In the genomic region with DNA sequence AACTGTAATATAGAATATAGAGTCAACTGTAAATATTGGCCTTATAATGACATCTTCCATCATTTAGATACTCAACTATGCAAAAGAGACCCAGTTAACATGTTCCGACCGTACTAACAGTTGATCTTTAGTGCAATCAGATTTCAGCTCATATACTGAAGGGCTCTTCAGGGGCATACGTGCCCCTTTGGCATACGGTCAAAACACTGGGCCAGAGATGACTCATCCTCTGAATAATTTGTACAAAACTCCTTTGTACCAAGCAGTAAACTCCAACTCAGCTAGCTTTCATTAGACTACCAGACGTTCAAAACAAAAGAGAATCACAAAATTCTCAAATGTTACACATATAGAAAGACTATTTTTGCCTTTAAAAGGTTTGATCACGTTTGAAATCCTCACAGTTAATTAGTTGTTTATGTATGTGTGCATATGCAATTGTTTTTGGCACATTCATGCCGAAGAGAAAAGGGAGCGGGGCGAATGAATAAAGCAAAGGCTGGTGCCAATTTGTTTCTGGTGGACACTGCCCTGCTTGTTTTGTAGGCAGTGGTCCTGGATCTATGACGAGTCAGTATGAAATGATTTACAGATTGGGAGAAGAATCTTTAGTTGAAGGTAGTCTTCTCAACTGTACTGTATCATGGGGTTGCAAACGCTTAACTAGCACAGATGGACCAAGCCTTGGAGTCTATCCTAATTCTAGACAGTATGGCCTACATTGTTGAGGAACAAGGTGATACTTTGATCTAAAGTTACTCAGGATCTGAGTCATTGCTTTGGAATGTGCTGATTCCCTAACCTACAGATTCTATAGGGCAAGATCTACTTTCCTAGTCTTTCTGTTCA, we compare ENCODE assay signal across 19 mouse cellular contexts. TPM values are rescaled to one million over a fixed set of nuclear protein-coding genes. Genes with fewer than 3 reads are reported as not detected.
DNase-seq lines count a peak whose midpoint lies in the region; ATAC-seq and TF ChIP-seq lines count a peak whose summit lies in the region.
"Had no signal": no experiment of that assay in that cellular context is flagged by ENCODE, and none has a peak within 500 bp of the region (broad histone marks: within the 10 kb centered on the region; RNA-seq: fewer than 3 reads in every experiment).

No protein-coding gene starts in this region.

- no peak overlapping the region for H3K9ac ChIP-seq in forebrain, embryonic 13.5 days
- no peak overlapping the region for H3K9ac ChIP-seq in forebrain, embryonic 11.5 days (ENCODE audit: low read length)
- H3K9ac ChIP-seq: intestine, embryonic 15.5 days; limb, embryonic 15.5 days; liver, postnatal 0 days; neural tube, embryonic 12.5 days had no signal

- no peak for TF ChIP-seq POLR2A in cortical plate, adult 2 months (IDR thresholded peaks at IDR 0.05; ENCODE audit: extremely low read depth, insufficient read depth, low read length)

- no peak overlapping the region for H3K4me3 ChIP-seq in forebrain, embryonic 13.5 days
- H3K4me3 ChIP-seq in forebrain, embryonic 11.5 days (ENCODE audit: low read depth, low read length) = no peak overlapping the region
- no peak overlapping the region for H3K4me3 ChIP-seq in cortical plate, adult 2 months (ENCODE audit: insufficient read depth, low read length)
- H3K4me3 ChIP-seq: embryonic facial prominence, embryonic 10.5 days; hindbrain, embryonic 10.5 days; intestine, embryonic 15.5 days; limb, embryonic 15.5 days; neural tube, embryonic 12.5 days had no signal

- peaks cover 14% of the 10 kb centered on the region; the same call in 1 of the 2 replicates for H3K4me1 ChIP-seq in forebrain, embryonic 13.5 days
- no peaks in the 10 kb centered on the region for H3K4me1 ChIP-seq in forebrain, embryonic 11.5 days (replicated peaks; ENCODE audit: control insufficient read depth, insufficient read depth, low read length)
- peaks cover 1% of the 10 kb centered on the region; the same call in 1 of the 2 replicates for H3K4me1 ChIP-seq in cortical plate, adult 2 months (ENCODE audit: control insufficient read depth, insufficient read depth, low read length)
- H3K4me1 ChIP-seq: embryonic facial prominence, embryonic 10.5 days; intestine, embryonic 15.5 days; limb, embryonic 15.5 days; neural tube, embryonic 12.5 days had no signal

- no peaks in the 10 kb centered on the region for H3K9me3 ChIP-seq in forebrain, embryonic 13.5 days (replicated peaks)
- H3K9me3 ChIP-seq in forebrain, embryonic 11.5 days (ENCODE audit: control insufficient read depth, low read length) = no peaks in the 10 kb centered on the region
- H3K9me3 ChIP-seq: embryonic facial prominence, embryonic 10.5 days; G1E; hindbrain, embryonic 10.5 days; intestine, embryonic 15.5 days; limb, embryonic 15.5 days; neural tube, embryonic 12.5 days had no signal

- no peak overlapping the region for H3K27ac ChIP-seq in forebrain, embryonic 13.5 days
- no peak overlapping the region for H3K27ac ChIP-seq in forebrain, embryonic 11.5 days (ENCODE audit: low read depth, low read length)
- peak overlapping the region; percentile 83 for H3K27ac ChIP-seq in cortical plate, adult 2 months (ENCODE audit: insufficient read depth, low read length)
- H3K27ac ChIP-seq: embryonic facial prominence, embryonic 10.5 days; hindbrain, embryonic 10.5 days; intestine, embryonic 15.5 days; limb, embryonic 15.5 days; neural tube, embryonic 12.5 days had no signal

- WGBS in forebrain, embryonic 13.5 days = 60% methylated on average over 11 of the region's 11 CpGs
- WGBS in forebrain, embryonic 11.5 days = 84% methylated on average over 11 of the region's 11 CpGs

- no peak overlapping the region for H3K4me2 ChIP-seq in forebrain, embryonic 13.5 days
- no peak overlapping the region for H3K4me2 ChIP-seq in forebrain, embryonic 11.5 days (ENCODE audit: low read depth, low read length, severe bottlenecking)
- H3K4me2 ChIP-seq: intestine, embryonic 15.5 days; limb, embryonic 15.5 days; neural tube, embryonic 12.5 days had no signal

- no peak for TF ChIP-seq CTCF in cortical plate, adult 2 months (IDR thresholded peaks at IDR 0.05; ENCODE audit: extremely low read depth, insufficient read depth, low read length)

- DNase-seq in adrenal gland, adult (ENCODE audit: inconsistent age in 2 of 2, low spot score in 1 of 2) = peak; percentile 13 to 51
- DNase-seq in adrenal gland, adult 18-20 months (ENCODE audit: low spot score in 2 of 2) = no peak
- no peak for DNase-seq in forebrain, embryonic 11.5 days (ENCODE audit: low spot score)
- peak; percentile 29 for DNase-seq in layer of hippocampus, adult 9-11 months
- DNase-seq in layer of hippocampus, adult 8-10 months (ENCODE audit: low spot score in 2 of 2) = no peak
- no peak for DNase-seq in embryo, embryonic 9.5 days (ENCODE audit: extremely low spot score)
- DNase-seq: gastrocnemius, postnatal 25 days; liver, postnatal 0 days; right cerebral cortex, postnatal 25 days had no signal

- no peaks in the 10 kb centered on the region for H3K36me3 ChIP-seq in forebrain, embryonic 13.5 days (ENCODE audit: poor library complexity, severe bottlenecking)
- H3K36me3 ChIP-seq in forebrain, embryonic 11.5 days (ENCODE audit: control insufficient read depth, insufficient read depth, low read length) = no peaks in the 10 kb centered on the region
- H3K36me3 ChIP-seq: embryonic facial prominence, embryonic 10.5 days; G1E; hindbrain, embryonic 10.5 days; intestine, embryonic 15.5 days; limb, embryonic 15.5 days; neural tube, embryonic 12.5 days had no signal

- ATAC-seq in forebrain, embryonic 13.5 days = peak; percentile 59; the same call in 1 of the 2 replicates
- ATAC-seq in forebrain, embryonic 11.5 days (replicated peaks; ENCODE audit: low FRiP score) = no peak
- ATAC-seq: CD4-positive, CD25-positive, alpha-beta regulatory T cell, adult 4 months; intestine, embryonic 15.5 days; liver, postnatal 0 days had no signal

- no peaks in the 10 kb centered on the region for H3K27me3 ChIP-seq in forebrain, embryonic 13.5 days
- H3K27me3 ChIP-seq in forebrain, embryonic 11.5 days (ENCODE audit: control insufficient read depth, insufficient read depth, low read length) = no peaks in the 10 kb centered on the region
- H3K27me3 ChIP-seq: intestine, embryonic 15.5 days; limb, embryonic 15.5 days; neural tube, embryonic 12.5 days had no signal

RNA-seq across cellular contexts. Expression of a gene that starts 8.3 kb away (rescaled TPM):
- total RNA-seq in adrenal gland, adult 18-20 months (2021) = 1 to 10 TPM; 6.0 to 7.7 TPM
- 17.9 and 21.8 TPM in 2 replicates for polyA plus RNA-seq in forebrain, embryonic 13.5 days (2015; fragmentation: Nextera tagmentation; extraction: Ambion mirVana)
- 6.8 and 7.6 TPM in 2 replicates for polyA plus RNA-seq in forebrain, embryonic 11.5 days (2014; fragmentation: Nextera tagmentation; extraction: Ambion mirVana)
- total RNA-seq in layer of hippocampus, adult 8-10 months (2022) = 100 to 1,000 TPM; 205 to 240 (median 219) TPM
- 158 and 165 TPM in 2 replicates for polyA plus RNA-seq in cortical plate, adult 2 months (2012; rRNA removed)
- total RNA-seq: megakaryocyte-erythroid progenitor cell, adult 5-6 weeks had no signal

Comparison
In these comparisons a context has a peak if more than half of its experiments do, and no peak if none do; other contexts are left out.
1. DNase-seq: peak in adrenal gland, adult (2 of 2) and layer of hippocampus, adult 9-11 months (single experiment); none in adrenal gland, adult 18-20 months (0 of 2), forebrain, embryonic 11.5 days (single experiment), layer of hippocampus, adult 8-10 months (0 of 2) and embryo, embryonic 9.5 days (single experiment).